Mouse (Mus musculus) forebrain, postnatal 0 days (tissue): ENCODE data around the gene Cdip1. TPM values are rescaled to one million over a fixed set of nuclear protein-coding genes. Genes with fewer than 3 reads are reported as not detected.

ENCODE experiments used
- ATAC-seq: fragments of 200-750 bp; cut with Nextera tagmentation; 2 replicates; pipeline ENCODE4 v1.8.0; 2017; ENCODE audit warnings: mild to moderate bottlenecking, moderate library complexity
- DNase-seq: peaks from one replicate; pipeline ENCODE4 v3.0.0-alpha.2; 2015
- H3K27ac ChIP-seq: fragments of 300-500 bp; sonication (generic); 2 replicates; pipeline ENCODE4 v1.5.1; 2014; ENCODE audit warnings: low read depth, mild to moderate bottlenecking, antibody characterized with exemption, low read length, moderate library complexity, mixed read lengths
- H3K27me3 ChIP-seq: fragments of 300-500 bp; sonication (generic); 2 replicates; pipeline ENCODE4 v1.6.1; 2014; ENCODE audit warnings: mild to moderate bottlenecking, low read length, mixed read lengths; ENCODE audit not compliant: insufficient read depth
- H3K36me3 ChIP-seq: fragments of 300-500 bp; sonication (generic); 2 replicates; pipeline ENCODE4 v1.6.1; 2014; ENCODE audit warnings: mild to moderate bottlenecking, moderate library complexity; ENCODE audit not compliant: insufficient read depth
- H3K4me1 ChIP-seq: fragments of 300-500 bp; sonication (generic); 2 replicates; pipeline ENCODE4 v1.6.1; 2014; ENCODE audit warnings: antibody characterized with exemption; ENCODE audit not compliant: insufficient read depth
- H3K4me2 ChIP-seq: fragments of 300-500 bp; sonication (generic); 2 replicates; pipeline ENCODE4 v1.6.1; 2014; ENCODE audit warnings: low read depth, mild to moderate bottlenecking, moderate library complexity
- H3K4me3 ChIP-seq: fragments of 300-500 bp; sonication (generic); 2 replicates; pipeline ENCODE4 v1.5.1; 2014; ENCODE audit warnings: low read depth, low read length, mixed read lengths
- H3K9ac ChIP-seq: fragments of 300-500 bp; sonication (generic); 2 replicates; pipeline ENCODE4 v1.6.1; 2014; ENCODE audit warnings: mild to moderate bottlenecking
- H3K9me3 ChIP-seq: fragments of 300-500 bp; sonication (generic); 2 replicates; pipeline ENCODE4 v1.6.1; 2016; ENCODE audit warnings: low read length
- CTCF ChIP-seq: sonication (generic); IDR thresholded peaks from 2 replicates; pipeline ENCODE4 v1.5.1; 2016; ENCODE audit warnings: antibody characterized with exemption, control low read depth, low read depth
- WGBS: fragments of 180-500 bp; shearing (Covaris S2); extraction: QIAGEN DNeasy Blood & Tissue Kit; methylation state at CpG from one replicate; pipeline ENCODE4 v1.1.7; 2014; 5-methylcytosine and 5-hydroxymethylcytosine counted together
- polyA plus RNA-seq: library from polyadenylated mRNA; unstranded; fragments of >200 nt; fragmentation: Nextera tagmentation; extraction: Ambion mirVana; gene quantifications from 2 replicates; pipeline ENCODE4 v1.2.1, GENCODE M21; 2015
- total RNA-seq: library from RNA; depleted of rRNA; stranded (reverse); fragments of >200 nt; gene quantifications from 2 replicates; pipeline ENCODE4 v1.2.3, GENCODE M21; 2014

The Cdip1 gene
- total and polyA plus RNA-seq, 2 experiments from 2014 or later: 99.0 to 115 TPM

GRCm38 (mm10) chr16:4727526-4727925 is 62.6 kb downstream of the Cdip1 start:
- no peak overlapping the region for H3K27ac ChIP-seq
- H3K4me2 ChIP-seq: peak overlapping the region; percentile 19
- no peak for TF ChIP-seq CTCF
- no peaks in the 10 kb centered on the region for H3K27me3 ChIP-seq
- no peaks in the 10 kb centered on the region for H3K36me3 ChIP-seq
- 94% methylated on average over 1 of the region's 1 CpGs for WGBS
- H3K4me3 ChIP-seq: no peak overlapping the region
- peaks cover 6% of the 10 kb centered on the region; the same call in 1 of the 2 replicates for H3K4me1 ChIP-seq
- H3K9ac ChIP-seq: no peak overlapping the region
- no peaks in the 10 kb centered on the region for H3K9me3 ChIP-seq
- ATAC-seq (no peak), DNase-seq (no peak)

- under 1% methylated on average over 40 of the region's 40 CpGs for WGBS
- DNase-seq (no peak), ATAC-seq (peak; percentile 73)
- H3K27ac ChIP-seq: peak overlapping the region; percentile 60
- no peaks in the 10 kb centered on the region for H3K27me3 ChIP-seq
- peaks cover 6% of the 10 kb centered on the region; the same call in 1 of the 2 replicates for H3K4me1 ChIP-seq
- no peaks in the 10 kb centered on the region for H3K9me3 ChIP-seq
- H3K4me3 ChIP-seq: peak overlapping the region; percentile 86
- no peaks in the 10 kb centered on the region for H3K36me3 ChIP-seq
- 0 out of 2 replicates have a peak, but pooled peaks have one; percentile 5 for TF ChIP-seq CTCF
- peak overlapping the region; percentile 79 for H3K4me2 ChIP-seq
- H3K9ac ChIP-seq: peak overlapping the region; percentile 88
Observed at GRCm38 (mm10) chr16:4726528-4727128, 63.5 kb downstream of the Cdip1 start.

- WGBS: 5% methylated on average over 35 of the region's 35 CpGs
- no peak for TF ChIP-seq CTCF
- H3K9ac ChIP-seq: peak within 1 kb of the TSS; percentile 88
- no peaks in the 10 kb centered on the region for H3K27me3 ChIP-seq
- peaks cover 6% of the 10 kb centered on the region; the same call in 1 of the 2 replicates for H3K4me1 ChIP-seq
- ATAC-seq (peak; percentile 96), DNase-seq (peak; percentile 93)
- H3K27ac ChIP-seq: peak within 1 kb of the TSS; percentile 60
- peak within 1 kb of the TSS; percentile 86 for H3K4me3 ChIP-seq
- H3K36me3 ChIP-seq: no peaks in the 10 kb centered on the region
- no peaks in the 10 kb centered on the region for H3K9me3 ChIP-seq
- peak within 1 kb of the TSS; percentile 79 for H3K4me2 ChIP-seq
Observed at GRCm38 (mm10) chr16:4725780-4726527, 64.1 kb downstream of the Cdip1 start, which contains the start of gene Hmox2. Gene Hmox2, plus strand, starts transcription at chr16:4726361.

- no peak for TF ChIP-seq CTCF
- H3K36me3 ChIP-seq: no peaks in the 10 kb centered on the region
- WGBS: 76% methylated on average over 4 of the region's 4 CpGs
- no peak overlapping the region for H3K4me3 ChIP-seq
- H3K9ac ChIP-seq: no peak overlapping the region
- peaks cover 6% of the 10 kb centered on the region; the same call in 1 of the 2 replicates for H3K4me1 ChIP-seq
- no peak for DNase-seq
- no peaks in the 10 kb centered on the region for H3K9me3 ChIP-seq
- no peaks in the 10 kb centered on the region for H3K27me3 ChIP-seq
- no peak overlapping the region for H3K4me2 ChIP-seq
- ATAC-seq: no peak
- H3K27ac ChIP-seq: no peak overlapping the region
Observed at GRCm38 (mm10) chr16:4725266-4725665, 64.8 kb downstream of the Cdip1 start.

- Histone ChIP-seq H3K36me3 (no peaks in the 10 kb centered on the region), H3K27me3 (no peaks in the 10 kb centered on the region), H3K27ac (no peak overlapping the region), H3K9me3 (no peaks in the 10 kb centered on the region), H3K4me2 (no peak overlapping the region), H3K4me3 (no peak overlapping the region), H3K4me1 (peaks cover 10% of the 10 kb centered on the region; the same call in 1 of the 2 replicates), H3K9ac (no peak overlapping the region)
- DNase-seq: no peak
- TF ChIP-seq CTCF: no peak
- WGBS: 82% methylated on average over 3 of the region's 3 CpGs
- ATAC-seq: no peak
Observed at GRCm38 (mm10) chr16:4722915-4723209, 67.2 kb downstream of the Cdip1 start.

- peaks cover 12% of the 10 kb centered on the region; the same call in 1 of the 2 replicates for H3K4me1 ChIP-seq
- no peaks in the 10 kb centered on the region for H3K9me3 ChIP-seq
- H3K9ac ChIP-seq: no peak overlapping the region
- H3K4me2 ChIP-seq: no peak overlapping the region
- no peak for TF ChIP-seq CTCF
- DNase-seq: no peak
- no peaks in the 10 kb centered on the region for H3K36me3 ChIP-seq
- H3K4me3 ChIP-seq: no peak overlapping the region
- 61% methylated on average over 7 of the region's 7 CpGs for WGBS
- no peak overlapping the region for H3K27ac ChIP-seq
- ATAC-seq: no peak
- no peaks in the 10 kb centered on the region for H3K27me3 ChIP-seq
Observed at GRCm38 (mm10) chr16:4722128-4722914, 67.8 kb downstream of the Cdip1 start.
